Mouse (Mus musculus) myocyte (in vitro differentiated cells): ENCODE data around the gene Acsf2.

ENCODE experiments used
- MAX ChIP-seq: IDR thresholded peaks from one replicate; pipeline ENCODE4 v1.6.1; 2011; ENCODE audit warnings: low read depth, mild to moderate bottlenecking, control low read depth
- MYOG ChIP-seq, 3 experiments: IDR thresholded peaks; one replicate each; pipeline ENCODE4 v1.6.1; 2011; ENCODE audit warnings: control low read depth in 2 of 3, low read depth in 2 of 3, mild to moderate bottlenecking in 2 of 3; ENCODE audit not compliant: insufficient read length in 2 of 3, control insufficient read depth in 1 of 3, insufficient read depth in 1 of 3
- POLR2A ChIP-seq: IDR thresholded peaks from one replicate; pipeline ENCODE4 v1.6.1; 2011; ENCODE audit warnings: low read depth, mild to moderate bottlenecking, control low read depth, moderate library complexity; ENCODE audit not compliant: insufficient read length
- POLR2AphosphoS2 ChIP-seq: IDR thresholded peaks from one replicate; pipeline ENCODE4 v1.6.1; 2011; ENCODE audit warnings: low read depth, control low read depth; ENCODE audit not compliant: insufficient read length
- SRF ChIP-seq: IDR thresholded peaks from one replicate; pipeline ENCODE4 v1.6.1; 2011; ENCODE audit warnings: low read depth; ENCODE audit not compliant: control insufficient read depth, insufficient read length
- TCF12 ChIP-seq: IDR thresholded peaks from one replicate; pipeline ENCODE4 v1.6.1; 2011; ENCODE audit warnings: mild to moderate bottlenecking, control low read depth; ENCODE audit not compliant: poor library complexity, insufficient read depth, severe bottlenecking
- TCF3 ChIP-seq: IDR thresholded peaks from one replicate; pipeline ENCODE4 v1.6.1; 2011; ENCODE audit warnings: low read depth, control low read depth; ENCODE audit not compliant: insufficient read length

- TF ChIP-seq MYOG (IDR thresholded peaks at IDR 0.05; ENCODE audit: control insufficient read depth in 1 of 3, insufficient read depth in 1 of 3, insufficient read length in 2 of 3, low read depth in 2 of 3) (no peak), SRF (no peak), POLR2A (no peak), POLR2AphosphoS2 (no peak), MAX (no peak), TCF3 (no peak), TCF12 (no peak)
Measured at GRCm38 (mm10) chr11:94563383-94563782, 38.3 kb downstream of the Acsf2 start.
